Mouse (Mus musculus) c-Kit-positive CD71-positive TER-119-negative erythroid progenitor cells, embryonic 14.5 days (primary cell): ENCODE data around the gene H2-D1.
"Not testable (repeated sequence)": the region's sequence is repeated elsewhere in the genome, so short reads cannot be mapped to it uniquely, and the experiment has no call there.

Experiments
- DNase-seq: peaks from one replicate; pipeline ENCODE4 v3.0.0-alpha.2; 2013; ENCODE audit warnings: low read depth

The H2-D1 gene

GRCm38 (mm10) chr17:35257378-35257777 is 5.2 kb upstream of the H2-D1 start:
- no peak for DNase-seq

- DNase-seq, result peak; percentile 96
Measured at GRCm38 (mm10) chr17:35257824-35258491, 4.6 kb upstream of the H2-D1 start.

- no peak for DNase-seq
Measured at GRCm38 (mm10) chr17:35258492-35259478, 3.7 kb upstream of the H2-D1 start.

GRCm38 (mm10) chr17:35259621-35260020 is 2.9 kb upstream of the H2-D1 start:
- no peak for DNase-seq

GRCm38 (mm10) chr17:35261651-35262050 is 879 bp upstream of the H2-D1 start:
- DNase-seq, result no peak

GRCm38 (mm10) chr17:35263523-35263883 is 973 bp downstream of the H2-D1 start:
- no peak for DNase-seq

GRCm38 (mm10) chr17:35267399-35268086 is 5.0 kb downstream of the H2-D1 start:
- no peak for DNase-seq

GRCm38 (mm10) chr17:35269653-35270347 is 7.3 kb downstream of the H2-D1 start:
- DNase-seq, result peak; percentile 55

GRCm38 (mm10) chr17:35272249-35272648 is 9.7 kb downstream of the H2-D1 start:
- DNase-seq, result no peak

GRCm38 (mm10) chr17:35274770-35275169 is 12.2 kb downstream of the H2-D1 start:
- DNase-seq, result peak; percentile 67

GRCm38 (mm10) chr17:35276304-35276864 is 13.9 kb downstream of the H2-D1 start:
- DNase-seq, result no peak

GRCm38 (mm10) chr17:35278049-35278448 is 15.5 kb downstream of the H2-D1 start:
- no peak for DNase-seq

- no peak for DNase-seq
Measured at GRCm38 (mm10) chr17:35278957-35279688, 16.6 kb downstream of the H2-D1 start.

- no peak for DNase-seq
Measured at GRCm38 (mm10) chr17:35280276-35280675, 17.7 kb downstream of the H2-D1 start.

GRCm38 (mm10) chr17:35285431-35285830 is 22.9 kb downstream of the H2-D1 start:
- no peak for DNase-seq

GRCm38 (mm10) chr17:35295796-35296195 is 33.3 kb downstream of the H2-D1 start:
- DNase-seq, result peak; percentile 42

- not testable (repeated sequence) for DNase-seq
Measured at GRCm38 (mm10) chr17:35300261-35300945, 37.9 kb downstream of the H2-D1 start.

- DNase-seq, result peak; percentile 65
Measured at GRCm38 (mm10) chr17:35301645-35302258, 39.2 kb downstream of the H2-D1 start.

GRCm38 (mm10) chr17:35303271-35303670 is 40.7 kb downstream of the H2-D1 start:
- no peak for DNase-seq
